Mouse (Mus musculus): ENCODE data around the gene Taar7b. TPM values are rescaled to one million over a fixed set of nuclear protein-coding genes. Genes with fewer than 3 reads are reported as not detected.

Taar7b gene
- total and polyA plus RNA-seq, 2 experiments from 2014 or later, result not detected

DNA sequence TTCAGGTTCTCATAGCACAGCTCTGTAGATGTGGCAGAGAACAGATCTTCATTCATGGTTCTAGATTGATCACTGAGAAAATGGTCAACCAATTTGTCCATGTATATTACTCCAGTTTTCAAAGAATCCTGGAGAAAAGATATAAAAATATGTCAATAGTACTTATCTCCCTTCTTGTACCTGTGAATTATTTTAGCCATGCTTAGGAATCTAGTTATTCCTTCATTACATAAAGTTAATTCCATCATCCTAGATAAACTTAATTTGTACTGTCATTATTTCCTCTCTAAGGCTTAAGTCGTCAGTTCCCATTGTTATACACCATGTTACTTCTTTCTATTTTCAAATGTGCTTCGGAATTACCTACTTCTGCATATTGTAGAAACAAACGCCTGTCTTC, 6.4 kb upstream of the Taar7b start, which contains the start of gene Taar7a:
TSS of gene Taar7a (minus strand) at position 101 of the 400 bp plus-strand sequence.
- Histone ChIP-seq H3K4me3 (ENCODE audit: low read depth, low read length) (no peak within 1 kb of the TSS), H3K4me2 (ENCODE audit: low read depth, low read length, poor library complexity, severe bottlenecking) (no peak within 1 kb of the TSS), H3K36me3 (ENCODE audit: insufficient read depth, low read length) (no peaks in the 10 kb centered on the region), H3K9me3 (ENCODE audit: low read length) (no peaks in the 10 kb centered on the region), H3K9ac (replicated peaks; ENCODE audit: low read length, poor library complexity, severe bottlenecking) (no peak within 1 kb of the TSS), H3K4me1 (ENCODE audit: insufficient read depth, low read length) (no peaks in the 10 kb centered on the region), H3K27me3 (ENCODE audit: insufficient read depth, low read length) (no peaks in the 10 kb centered on the region), H3K27ac (ENCODE audit: low read depth, low read length) (no peak within 1 kb of the TSS)
- TF ChIP-seq CTCF (IDR thresholded peaks at IDR 0.05), result no peak
- DNase-seq (ENCODE audit: low spot score) (no peak), ATAC-seq (ENCODE audit: low FRiP score) (no peak)
- WGBS, result 66% methylated on average over 3 of the region's 3 CpGs

DNA sequence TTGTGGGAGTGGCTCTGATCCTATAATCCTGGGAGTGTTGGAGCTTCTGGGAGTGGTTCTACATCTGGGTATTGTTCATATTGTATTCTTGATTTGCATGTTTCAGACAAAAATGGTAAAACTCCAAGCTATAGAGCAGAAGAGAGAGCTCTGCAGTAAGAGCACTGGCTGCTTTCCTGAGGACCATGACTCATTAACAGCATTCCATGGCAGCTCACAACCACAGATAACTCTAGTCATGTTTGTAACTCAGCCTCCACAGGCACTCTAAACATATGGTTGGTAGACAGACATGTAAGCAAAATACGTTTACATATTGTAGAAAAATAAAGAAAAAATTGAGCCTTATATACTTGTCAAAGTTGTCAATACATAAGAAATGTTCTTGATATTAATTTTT, 6.7 kb downstream of the Taar7b start:
- H3K27me3 ChIP-seq (ENCODE audit: insufficient read depth, low read length), result no peaks in the 10 kb centered on the region
- no peaks in the 10 kb centered on the region for H3K9me3 ChIP-seq (ENCODE audit: low read length)
- no peak for TF ChIP-seq CTCF (IDR thresholded peaks at IDR 0.05)
- no peak overlapping the region for H3K27ac ChIP-seq (ENCODE audit: low read depth, low read length)
- no peaks in the 10 kb centered on the region for H3K36me3 ChIP-seq (ENCODE audit: insufficient read depth, low read length)
- H3K9ac ChIP-seq (replicated peaks; ENCODE audit: low read length, poor library complexity, severe bottlenecking), result no peak overlapping the region
- H3K4me1 ChIP-seq (ENCODE audit: insufficient read depth, low read length), result no peaks in the 10 kb centered on the region
- WGBS, result 76% methylated on average over 1 of the region's 1 CpGs
- no peak overlapping the region for H3K4me3 ChIP-seq (ENCODE audit: low read depth, low read length)
- no peak for DNase-seq (ENCODE audit: low spot score)
- ATAC-seq (ENCODE audit: low FRiP score), result no peak
- H3K4me2 ChIP-seq (ENCODE audit: low read depth, low read length, poor library complexity, severe bottlenecking), result no peak overlapping the region

DNA sequence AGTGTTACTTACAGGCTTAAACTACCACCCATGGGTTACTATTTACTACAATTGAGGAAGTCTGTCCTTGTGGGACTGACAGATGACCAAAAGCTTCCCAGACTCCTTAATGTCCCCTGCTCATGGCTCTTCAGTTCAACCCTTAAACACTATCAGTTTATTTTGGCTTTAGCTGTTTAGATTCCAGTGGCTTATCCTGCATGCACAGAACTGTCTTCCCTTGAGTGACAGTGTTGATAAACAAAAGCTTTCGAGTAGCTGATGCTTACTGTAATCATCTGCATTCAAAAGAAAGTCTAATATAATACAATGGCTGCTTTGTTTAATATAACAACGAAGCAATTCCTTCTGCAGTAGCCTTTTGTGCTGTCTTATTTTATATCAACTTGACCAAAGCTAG, 7.3 kb downstream of the Taar7b start:
- Histone ChIP-seq H3K4me3 (ENCODE audit: low read depth, low read length) (no peak overlapping the region), H3K4me2 (ENCODE audit: low read depth, low read length, poor library complexity, severe bottlenecking) (no peak overlapping the region), H3K9me3 (ENCODE audit: low read length) (no peaks in the 10 kb centered on the region), H3K27ac (ENCODE audit: low read depth, low read length) (no peak overlapping the region), H3K4me1 (ENCODE audit: insufficient read depth, low read length) (no peaks in the 10 kb centered on the region), H3K27me3 (ENCODE audit: insufficient read depth, low read length) (no peaks in the 10 kb centered on the region), H3K9ac (replicated peaks; ENCODE audit: low read length, poor library complexity, severe bottlenecking) (no peak overlapping the region), H3K36me3 (ENCODE audit: insufficient read depth, low read length) (no peaks in the 10 kb centered on the region)
- no peak for TF ChIP-seq CTCF (IDR thresholded peaks at IDR 0.05)
- DNase-seq (ENCODE audit: low spot score) (no peak), ATAC-seq (ENCODE audit: low FRiP score) (no peak)
- 55% methylated on average over 2 of the region's 2 CpGs for WGBS

DNA sequence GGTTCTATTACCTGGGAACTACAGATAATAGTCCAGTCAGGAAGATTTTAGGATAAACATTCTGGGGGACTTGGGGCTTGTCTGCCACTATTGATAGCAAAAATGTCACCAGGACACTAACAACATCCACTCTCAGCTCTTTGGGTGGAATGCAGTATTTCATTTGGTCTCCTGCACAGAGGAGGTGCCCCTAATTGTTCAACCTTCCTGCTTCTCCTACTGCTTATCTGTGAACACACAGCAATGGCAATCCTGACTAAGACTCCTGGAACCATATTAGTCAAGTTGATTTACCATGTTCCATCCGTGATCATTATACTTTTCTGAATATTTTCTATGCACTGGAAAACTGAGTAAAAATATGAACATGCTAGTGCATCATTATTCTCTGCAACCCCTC, 8.4 kb downstream of the Taar7b start:
- H3K4me3 ChIP-seq (ENCODE audit: low read depth, low read length), result no peak overlapping the region
- H3K27me3 ChIP-seq (ENCODE audit: insufficient read depth, low read length), result no peaks in the 10 kb centered on the region
- no peak overlapping the region for H3K4me2 ChIP-seq (ENCODE audit: low read depth, low read length, poor library complexity, severe bottlenecking)
- ATAC-seq (ENCODE audit: low FRiP score), result no peak
- no peak overlapping the region for H3K27ac ChIP-seq (ENCODE audit: low read depth, low read length)
- 94% methylated on average over 1 of the region's 1 CpGs for WGBS
- H3K9ac ChIP-seq (replicated peaks; ENCODE audit: low read length, poor library complexity, severe bottlenecking), result no peak overlapping the region
- no peaks in the 10 kb centered on the region for H3K36me3 ChIP-seq (ENCODE audit: insufficient read depth, low read length)
- no peak for DNase-seq (ENCODE audit: low spot score)
- H3K9me3 ChIP-seq (ENCODE audit: low read length), result no peaks in the 10 kb centered on the region
- no peaks in the 10 kb centered on the region for H3K4me1 ChIP-seq (ENCODE audit: insufficient read depth, low read length)
- no peak for TF ChIP-seq CTCF (IDR thresholded peaks at IDR 0.05)

DNA sequence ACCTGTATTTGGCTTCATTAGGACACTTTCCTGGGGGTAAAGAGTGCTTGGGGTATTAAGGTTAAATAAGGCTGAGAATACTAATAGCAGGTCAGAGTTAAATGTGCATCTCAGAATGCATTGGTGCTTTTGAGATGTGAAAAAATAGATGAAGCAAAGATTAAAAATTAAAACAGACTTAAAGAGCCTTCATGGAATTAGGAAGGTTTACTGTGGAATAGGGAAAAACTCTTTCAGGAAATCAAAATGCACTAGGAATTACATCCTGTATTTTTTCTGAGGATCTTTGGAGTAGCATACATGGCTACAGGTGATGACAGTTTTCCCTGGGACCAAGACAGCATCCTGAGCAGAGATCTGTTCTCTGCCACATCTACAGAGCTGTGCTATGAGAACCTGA, 27.2 kb downstream of the Taar7b start, which contains the start of gene Taar7d:
TSS of gene Taar7d (plus strand) at position 301 of the 400 bp plus-strand sequence.
- no peak within 1 kb of the TSS for H3K4me3 ChIP-seq (ENCODE audit: low read depth, low read length)
- no peak within 1 kb of the TSS for H3K9ac ChIP-seq (replicated peaks; ENCODE audit: low read length, poor library complexity, severe bottlenecking)
- no peak within 1 kb of the TSS for H3K4me2 ChIP-seq (ENCODE audit: low read depth, low read length, poor library complexity, severe bottlenecking)
- no peak for DNase-seq (ENCODE audit: low spot score)
- H3K9me3 ChIP-seq (ENCODE audit: low read length), result no peaks in the 10 kb centered on the region
- H3K27ac ChIP-seq (ENCODE audit: low read depth, low read length), result no peak within 1 kb of the TSS
- H3K36me3 ChIP-seq (ENCODE audit: insufficient read depth, low read length), result no peaks in the 10 kb centered on the region
- TF ChIP-seq CTCF (IDR thresholded peaks at IDR 0.05), result no peak
- no peak for ATAC-seq (ENCODE audit: low FRiP score)
- no peaks in the 10 kb centered on the region for H3K4me1 ChIP-seq (ENCODE audit: insufficient read depth, low read length)
- no peaks in the 10 kb centered on the region for H3K27me3 ChIP-seq (ENCODE audit: insufficient read depth, low read length)

DNA sequence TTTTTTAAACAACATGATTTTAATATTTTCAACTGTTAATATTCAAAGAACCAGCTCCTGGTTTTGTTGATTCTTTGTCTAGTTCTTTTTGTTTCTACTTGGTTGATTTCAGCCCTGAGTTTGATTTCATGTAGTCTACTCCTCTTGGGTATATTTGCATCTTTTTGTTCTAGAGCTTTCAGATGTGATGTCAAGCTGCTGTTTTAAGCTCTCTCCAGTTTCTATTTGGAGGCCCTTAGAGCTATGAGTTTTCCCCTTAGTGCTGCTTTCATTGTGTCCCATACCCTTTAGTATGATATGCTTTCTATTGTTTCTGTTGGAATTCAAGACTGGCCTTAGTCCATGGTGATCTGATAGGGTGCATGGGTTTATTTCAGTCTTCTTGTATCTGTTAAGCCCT, 31.6 kb downstream of the Taar7b start:
- no peak for DNase-seq (ENCODE audit: low spot score)
- Histone ChIP-seq H3K9me3 (ENCODE audit: low read length) (no peaks in the 10 kb centered on the region), H3K4me3 (ENCODE audit: low read depth, low read length) (no peak overlapping the region), H3K36me3 (ENCODE audit: insufficient read depth, low read length) (no peaks in the 10 kb centered on the region), H3K4me1 (ENCODE audit: insufficient read depth, low read length) (no peaks in the 10 kb centered on the region), H3K4me2 (ENCODE audit: low read depth, low read length, poor library complexity, severe bottlenecking) (no peak overlapping the region), H3K27ac (ENCODE audit: low read depth, low read length) (no peak overlapping the region), H3K9ac (replicated peaks; ENCODE audit: low read length, poor library complexity, severe bottlenecking) (no peak overlapping the region), H3K27me3 (ENCODE audit: insufficient read depth, low read length) (no peaks in the 10 kb centered on the region)
- TF ChIP-seq CTCF (IDR thresholded peaks at IDR 0.05), result no peak
- no peak for ATAC-seq (ENCODE audit: low FRiP score)

Measured in midbrain, postnatal 0 days (tissue).